Mouse (Mus musculus) erythroblast, embryonic 14.5 days (primary cell): Measurements from ENCODE around the gene Tfb2m.

Experiments
- GATA1 ChIP-seq: IDR thresholded peaks from 2 replicates; pipeline ENCODE4 v1.6.1; 2012; ENCODE audit warnings: low read length, inconsistent platforms, mixed read lengths
- TAL1 ChIP-seq: IDR thresholded peaks from 3 replicates; pipeline ENCODE4 v1.6.1; 2012; ENCODE audit warnings: low read length, inconsistent platforms, mixed read lengths

GRCm38 (mm10) chr1:179502565-179502964 is 43.5 kb downstream of the Tfb2m start:
- no peak for TF ChIP-seq TAL1
- TF ChIP-seq GATA1: no peak
